Mouse (Mus musculus): ENCODE measurements around the gene Mbd3. TPM values are rescaled to one million over a fixed set of nuclear protein-coding genes. Genes with fewer than 3 reads are reported as not detected.

The Mbd3 gene
- polyA plus RNA-seq, 1 experiment from 2014 or later, result 122 TPM

DNA sequence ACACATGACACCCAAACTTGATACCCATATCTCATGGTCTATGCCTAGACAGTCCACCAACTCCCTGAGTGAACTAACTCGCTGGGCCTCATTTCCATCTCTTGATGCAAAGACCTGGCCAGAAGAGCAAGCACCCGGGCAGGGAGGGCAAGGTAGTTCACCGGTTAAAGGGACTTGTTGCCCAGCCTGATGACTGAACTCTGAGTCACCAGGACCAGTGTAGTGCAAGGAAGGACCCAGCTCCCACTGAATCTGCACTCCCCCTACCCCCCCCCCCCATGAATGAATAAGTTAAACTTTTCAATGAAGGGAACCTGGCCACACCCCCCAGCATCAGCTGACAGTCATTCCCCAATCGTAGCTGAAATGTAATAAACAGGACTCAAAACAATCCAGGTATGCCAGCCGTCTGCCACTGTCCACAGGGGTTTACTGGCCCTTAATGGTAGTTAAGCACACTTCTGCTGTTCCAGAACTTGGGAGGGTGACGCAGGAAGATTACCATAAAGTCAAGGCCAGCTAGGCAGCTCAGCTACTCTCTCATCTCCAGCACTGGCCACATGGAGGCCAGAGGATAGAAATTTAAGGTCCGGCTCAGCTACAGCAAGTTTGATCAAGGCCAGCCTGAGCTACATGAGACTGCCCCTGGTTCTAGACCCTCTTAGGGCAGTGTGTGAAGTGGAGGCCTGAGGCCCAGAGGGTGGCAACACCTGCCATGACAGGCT is 16.5 kb downstream of the Mbd3 start:
- peaks cover 37% of the 10 kb centered on the region for H3K4me1 ChIP-seq (replicated peaks)
- WGBS, result 88% methylated on average over 7 of the region's 7 CpGs
- peaks cover 29% of the 10 kb centered on the region for H3K36me3 ChIP-seq
- H3K27ac ChIP-seq, result no peak overlapping the region
- H3K27me3 ChIP-seq, result no peaks in the 10 kb centered on the region
- H3K4me3 ChIP-seq, result no peak overlapping the region
- H3K9ac ChIP-seq, result no peak overlapping the region
- no peak for ATAC-seq (replicated peaks; ENCODE audit: insufficient number of reproducible peaks, insufficient read depth, low FRiP score, low read depth)
- H3K4me2 ChIP-seq, result no peak overlapping the region
- no peaks in the 10 kb centered on the region for H3K9me3 ChIP-seq (replicated peaks)

DNA sequence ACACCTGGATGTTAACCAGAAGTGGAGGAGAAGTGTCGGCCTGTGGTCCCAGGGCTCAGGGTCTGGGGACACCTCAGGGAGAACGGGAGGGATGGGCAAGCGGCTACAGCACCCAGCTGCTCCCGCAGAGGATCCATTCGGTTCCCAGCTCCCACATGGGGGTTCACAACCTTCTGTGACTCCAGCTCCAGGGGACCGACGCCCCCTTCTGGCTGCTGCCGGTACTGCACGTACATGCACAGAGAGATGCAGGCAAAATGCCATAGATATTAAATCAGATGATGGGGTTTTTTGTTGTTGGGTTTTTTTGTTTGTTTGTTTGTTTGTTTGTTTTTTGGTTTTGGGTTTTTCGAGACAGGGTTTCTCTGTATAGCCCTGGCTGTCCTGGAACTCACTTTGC is 21.6 kb downstream of the Mbd3 start:
- Histone ChIP-seq H3K4me3 (no peak overlapping the region), H3K9me3 (replicated peaks) (no peaks in the 10 kb centered on the region), H3K4me1 (replicated peaks) (no peaks in the 10 kb centered on the region), H3K9ac (no peak overlapping the region), H3K27me3 (peaks cover 4% of the 10 kb centered on the region), H3K27ac (no peak overlapping the region), H3K4me2 (no peak overlapping the region), H3K36me3 (peaks cover 26% of the 10 kb centered on the region)
- no peak for ATAC-seq (replicated peaks; ENCODE audit: insufficient number of reproducible peaks, insufficient read depth, low FRiP score, low read depth)
- 35% methylated on average over 10 of the region's 10 CpGs for WGBS

DNA sequence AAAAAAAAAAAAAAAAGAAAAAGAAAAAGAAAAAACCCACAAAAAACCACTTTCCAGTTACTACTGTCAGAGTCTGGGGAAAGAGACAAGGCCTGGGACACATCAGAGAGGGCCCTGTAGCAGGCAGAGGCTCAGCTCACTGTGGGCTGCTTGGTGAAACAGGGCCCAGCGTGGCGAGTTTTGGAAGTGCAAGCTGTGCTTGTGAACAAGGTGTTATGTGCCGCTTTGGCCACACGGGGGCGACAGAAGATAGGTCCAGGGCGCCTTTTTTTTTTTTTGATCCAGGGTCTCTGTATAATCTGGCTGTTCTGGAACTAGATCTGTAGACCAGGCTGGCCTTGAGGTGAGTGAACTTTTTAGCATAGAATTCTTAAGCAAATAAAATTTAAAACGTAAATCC is 23.2 kb downstream of the Mbd3 start:
- H3K4me3 ChIP-seq, result no peak overlapping the region
- no peak overlapping the region for H3K9ac ChIP-seq
- peaks cover 11% of the 10 kb centered on the region for H3K36me3 ChIP-seq
- H3K4me1 ChIP-seq (replicated peaks), result peaks cover 9% of the 10 kb centered on the region
- H3K27me3 ChIP-seq, result peaks cover 11% of the 10 kb centered on the region
- WGBS, result 2% methylated on average over 7 of the region's 7 CpGs
- H3K9me3 ChIP-seq (replicated peaks), result no peaks in the 10 kb centered on the region
- no peak; the same call in 1 of the 2 replicates for ATAC-seq (replicated peaks; ENCODE audit: insufficient number of reproducible peaks, insufficient read depth, low FRiP score, low read depth)
- no peak overlapping the region for H3K27ac ChIP-seq
- no peak overlapping the region for H3K4me2 ChIP-seq

DNA sequence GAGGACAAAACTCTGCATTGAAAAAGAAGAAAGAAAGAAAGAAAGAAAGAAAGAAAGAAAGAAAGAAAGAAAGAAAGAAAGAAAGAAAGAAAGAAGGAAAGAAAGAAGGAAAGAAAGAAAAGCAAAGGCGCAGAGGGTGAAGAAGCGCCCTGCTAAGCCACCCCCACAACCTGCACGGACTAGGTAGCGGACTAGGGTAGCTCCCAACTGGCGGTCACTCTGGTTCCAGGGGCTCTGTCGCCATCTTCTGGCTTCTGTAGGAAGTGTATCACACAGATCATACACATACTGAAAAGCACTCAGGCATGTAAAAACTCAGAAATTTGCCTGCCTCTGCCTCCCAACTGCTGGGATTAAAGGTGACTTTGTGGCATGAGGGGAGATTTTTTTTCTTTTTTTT is 25.3 kb downstream of the Mbd3 start:
- Histone ChIP-seq H3K9ac (no peak overlapping the region), H3K27ac (no peak overlapping the region), H3K36me3 (no peaks in the 10 kb centered on the region), H3K9me3 (replicated peaks) (no peaks in the 10 kb centered on the region), H3K4me1 (replicated peaks) (peaks cover 9% of the 10 kb centered on the region), H3K4me2 (no peak overlapping the region), H3K4me3 (no peak overlapping the region), H3K27me3 (peaks cover 11% of the 10 kb centered on the region)
- no peak for ATAC-seq (replicated peaks; ENCODE audit: insufficient number of reproducible peaks, insufficient read depth, low FRiP score, low read depth)
- WGBS, result 20% methylated on average over 6 of the region's 6 CpGs

DNA sequence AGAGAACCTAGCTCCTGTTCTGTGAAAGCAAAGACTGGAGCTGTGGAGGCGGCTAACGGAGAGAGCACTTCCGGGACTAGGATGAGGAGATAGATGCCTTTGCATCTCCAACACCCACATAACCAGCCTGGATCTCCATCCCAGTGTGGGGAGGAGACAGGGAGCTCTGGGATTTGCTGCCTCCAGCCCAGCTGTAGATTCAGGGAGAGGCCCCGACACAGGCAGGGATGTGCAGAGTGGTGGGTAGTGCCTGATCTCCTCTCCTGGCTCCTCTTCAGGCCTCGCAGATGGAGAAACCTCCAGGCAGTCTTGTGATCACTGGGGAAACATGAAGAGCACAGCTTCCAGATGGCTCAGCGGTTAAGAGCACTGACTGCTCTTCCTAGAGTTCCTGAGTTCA is 26.6 kb downstream of the Mbd3 start:
- Histone ChIP-seq H3K27me3 (peaks cover 13% of the 10 kb centered on the region), H3K9ac (no peak overlapping the region), H3K27ac (no peak overlapping the region), H3K36me3 (no peaks in the 10 kb centered on the region), H3K9me3 (replicated peaks) (no peaks in the 10 kb centered on the region), H3K4me1 (replicated peaks) (peaks cover 9% of the 10 kb centered on the region), H3K4me2 (no peak overlapping the region), H3K4me3 (no peak overlapping the region)
- no peak for ATAC-seq (replicated peaks; ENCODE audit: insufficient number of reproducible peaks, insufficient read depth, low FRiP score, low read depth)
- 75% methylated on average over 6 of the region's 6 CpGs for WGBS

DNA sequence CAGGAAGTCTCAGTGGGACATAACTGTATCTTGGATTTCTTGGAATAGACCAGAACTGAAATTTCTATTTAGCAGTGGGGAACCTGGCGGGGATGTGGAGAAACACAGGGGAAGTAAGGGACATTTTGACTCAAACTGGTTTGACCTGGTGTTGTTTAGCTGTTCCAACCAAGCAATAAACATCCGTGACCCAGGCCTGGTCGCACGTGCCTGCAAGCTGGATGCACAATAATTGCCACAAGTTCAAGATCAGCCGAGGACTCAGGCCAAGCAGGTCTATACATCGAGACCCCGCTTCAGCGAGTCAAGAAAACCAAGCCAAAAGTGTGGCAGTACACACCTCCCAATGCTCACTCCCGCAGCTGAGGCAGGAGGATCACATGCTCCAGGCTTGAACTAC is 27.4 kb downstream of the Mbd3 start:
- no peak overlapping the region for H3K27ac ChIP-seq
- H3K9ac ChIP-seq, result no peak overlapping the region
- H3K9me3 ChIP-seq (replicated peaks), result no peaks in the 10 kb centered on the region
- WGBS, result 58% methylated on average over 9 of the region's 9 CpGs
- peaks cover 18% of the 10 kb centered on the region for H3K27me3 ChIP-seq
- H3K4me3 ChIP-seq, result peak overlapping the region; percentile 24; the same call in 1 of the 2 replicates
- H3K4me2 ChIP-seq, result peak overlapping the region; percentile 44; the same call in 1 of the 2 replicates
- H3K36me3 ChIP-seq, result no peaks in the 10 kb centered on the region
- peaks cover 9% of the 10 kb centered on the region for H3K4me1 ChIP-seq (replicated peaks)
- no peak for ATAC-seq (replicated peaks; ENCODE audit: insufficient number of reproducible peaks, insufficient read depth, low FRiP score, low read depth)

DNA sequence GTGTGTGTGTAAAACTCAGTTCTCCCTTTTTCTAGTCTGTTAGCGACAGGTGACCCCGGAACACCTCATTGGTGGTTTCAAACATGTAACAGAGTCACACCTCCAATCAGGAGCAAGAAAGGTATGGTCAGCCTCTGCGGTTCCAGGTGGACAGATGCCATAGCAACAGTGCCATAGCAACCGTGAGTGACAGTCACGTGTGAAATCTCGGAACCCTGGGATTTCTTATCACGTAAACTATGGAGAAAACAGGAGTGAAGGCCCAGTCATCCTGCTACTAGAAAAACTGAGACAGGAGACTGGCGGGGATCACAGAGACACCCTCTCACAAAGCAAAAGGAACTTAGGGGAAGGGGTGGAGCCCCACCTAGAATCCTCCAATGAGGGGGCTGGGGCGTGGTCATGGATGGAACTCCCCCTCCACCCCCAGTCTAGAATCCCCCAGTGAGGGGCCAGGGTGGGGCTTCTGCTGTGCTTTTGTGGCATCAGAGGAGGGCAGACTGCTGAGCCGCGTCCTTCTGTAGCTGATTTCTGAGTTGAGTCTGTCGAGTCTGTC is 27.9 kb downstream of the Mbd3 start:
- ATAC-seq (replicated peaks; ENCODE audit: insufficient number of reproducible peaks, insufficient read depth, low FRiP score, low read depth), result no peak; the same call in 1 of the 2 replicates
- no peak overlapping the region for H3K9ac ChIP-seq
- peaks cover 9% of the 10 kb centered on the region for H3K4me1 ChIP-seq (replicated peaks)
- H3K27ac ChIP-seq, result no peak overlapping the region
- H3K27me3 ChIP-seq, result peaks cover 18% of the 10 kb centered on the region
- no peaks in the 10 kb centered on the region for H3K9me3 ChIP-seq (replicated peaks)
- peak overlapping the region; percentile 24 for H3K4me3 ChIP-seq
- no peaks in the 10 kb centered on the region for H3K36me3 ChIP-seq
- 8% methylated on average over 12 of the region's 12 CpGs for WGBS
- peak overlapping the region; percentile 44 for H3K4me2 ChIP-seq

DNA sequence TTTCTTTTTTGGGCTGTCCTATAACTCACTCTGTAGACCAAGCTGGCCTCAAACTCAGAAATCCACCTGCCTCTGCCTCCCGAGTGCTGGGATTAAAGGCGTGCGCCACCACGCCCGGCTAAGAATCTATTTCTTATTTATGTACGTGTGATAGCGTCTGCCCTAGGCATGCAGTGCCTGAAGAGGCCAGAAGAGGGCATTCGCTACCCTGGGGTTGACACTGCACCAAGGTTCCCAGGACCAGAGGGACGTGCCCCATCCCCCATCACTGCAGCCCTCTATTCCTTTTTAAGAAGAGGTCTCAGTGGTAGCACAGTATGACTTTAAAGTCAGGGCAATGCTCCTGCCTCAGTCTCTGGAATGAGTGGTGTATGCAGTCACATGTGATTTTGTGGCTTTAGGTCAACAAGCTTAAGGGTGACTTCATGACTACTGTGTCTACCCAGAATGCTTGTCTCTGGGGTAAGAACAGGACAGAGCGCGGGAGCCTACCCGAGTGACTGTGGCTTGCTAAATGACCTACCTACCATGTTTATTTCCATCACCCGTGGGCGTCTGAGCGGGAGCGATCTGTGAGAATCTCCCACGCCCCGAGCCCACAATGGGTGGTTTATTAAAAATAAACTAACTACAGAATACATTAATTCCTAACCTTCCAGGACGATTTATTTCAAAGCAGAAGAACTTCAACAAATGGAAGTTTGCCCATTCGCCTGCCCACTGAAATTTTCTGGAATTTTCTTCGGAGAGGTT is 29.2 kb downstream of the Mbd3 start:
- no peak for ATAC-seq (replicated peaks; ENCODE audit: insufficient number of reproducible peaks, insufficient read depth, low FRiP score, low read depth)
- Histone ChIP-seq H3K27me3 (peaks cover 30% of the 10 kb centered on the region), H3K4me2 (no peak overlapping the region), H3K9me3 (replicated peaks) (no peaks in the 10 kb centered on the region), H3K9ac (no peak overlapping the region), H3K4me1 (replicated peaks) (peaks cover 9% of the 10 kb centered on the region), H3K36me3 (no peaks in the 10 kb centered on the region), H3K27ac (no peak overlapping the region), H3K4me3 (no peak overlapping the region)
- WGBS, result 74% methylated on average over 21 of the region's 21 CpGs

DNA sequence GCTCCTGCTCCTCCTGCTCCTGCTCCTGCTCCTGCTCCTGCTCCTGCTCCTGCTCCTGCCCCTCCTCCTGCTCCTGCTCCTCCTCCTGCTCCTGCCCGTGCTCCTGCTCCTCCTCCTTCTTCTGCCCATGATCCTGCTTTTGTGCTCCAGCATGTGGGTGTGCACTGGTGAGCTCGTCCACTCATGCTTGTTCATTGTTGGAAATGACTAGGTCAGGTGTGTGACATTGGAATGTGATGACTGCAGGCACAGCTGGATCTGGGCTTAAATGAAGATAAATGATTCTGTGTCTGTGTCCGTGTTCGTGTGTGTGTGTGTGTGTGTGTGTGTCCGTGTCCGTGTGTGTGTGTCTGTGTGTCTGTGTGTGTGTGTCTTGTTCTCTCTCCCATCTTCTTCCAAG is 31.0 kb downstream of the Mbd3 start:
- no peak for ATAC-seq (replicated peaks; ENCODE audit: insufficient number of reproducible peaks, insufficient read depth, low FRiP score, low read depth)
- Histone ChIP-seq H3K9me3 (replicated peaks) (no peaks in the 10 kb centered on the region), H3K4me1 (replicated peaks) (peaks cover 9% of the 10 kb centered on the region), H3K9ac (no peak overlapping the region), H3K4me3 (no peak overlapping the region), H3K4me2 (no peak overlapping the region), H3K27ac (no peak overlapping the region), H3K27me3 (peaks cover 46% of the 10 kb centered on the region), H3K36me3 (no peaks in the 10 kb centered on the region)
- 83% methylated on average over 6 of the region's 6 CpGs for WGBS

DNA sequence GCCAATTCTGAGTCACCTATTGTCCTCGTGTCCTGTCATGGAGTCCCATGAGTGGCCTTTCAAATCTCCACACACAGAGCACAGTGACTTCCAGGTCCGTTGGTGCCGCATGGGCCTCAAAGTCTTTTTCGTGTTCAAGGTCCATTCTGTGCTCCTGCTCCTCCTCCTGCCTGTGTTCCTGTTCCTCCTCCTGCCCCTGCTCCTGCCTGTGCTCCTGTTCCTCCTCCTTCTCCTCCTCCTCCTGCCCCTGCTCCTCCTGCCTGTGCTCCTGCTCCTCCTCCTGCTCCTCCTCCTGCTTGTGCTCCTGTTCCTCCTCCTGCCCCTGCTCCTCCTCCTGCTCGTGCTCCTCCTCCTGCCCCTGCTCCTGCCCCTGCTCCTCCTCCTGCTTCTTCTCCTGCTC is 31.4 kb downstream of the Mbd3 start:
- H3K4me1 ChIP-seq (replicated peaks), result peaks cover 9% of the 10 kb centered on the region
- ATAC-seq (replicated peaks; ENCODE audit: insufficient number of reproducible peaks, insufficient read depth, low FRiP score, low read depth), result no peak
- no peak overlapping the region for H3K4me3 ChIP-seq
- H3K4me2 ChIP-seq, result no peak overlapping the region
- H3K9ac ChIP-seq, result no peak overlapping the region
- no peak overlapping the region for H3K27ac ChIP-seq
- WGBS, result 49% methylated on average over 5 of the region's 5 CpGs
- H3K27me3 ChIP-seq, result peaks cover 47% of the 10 kb centered on the region
- H3K9me3 ChIP-seq (replicated peaks), result no peaks in the 10 kb centered on the region
- H3K36me3 ChIP-seq, result no peaks in the 10 kb centered on the region

DNA sequence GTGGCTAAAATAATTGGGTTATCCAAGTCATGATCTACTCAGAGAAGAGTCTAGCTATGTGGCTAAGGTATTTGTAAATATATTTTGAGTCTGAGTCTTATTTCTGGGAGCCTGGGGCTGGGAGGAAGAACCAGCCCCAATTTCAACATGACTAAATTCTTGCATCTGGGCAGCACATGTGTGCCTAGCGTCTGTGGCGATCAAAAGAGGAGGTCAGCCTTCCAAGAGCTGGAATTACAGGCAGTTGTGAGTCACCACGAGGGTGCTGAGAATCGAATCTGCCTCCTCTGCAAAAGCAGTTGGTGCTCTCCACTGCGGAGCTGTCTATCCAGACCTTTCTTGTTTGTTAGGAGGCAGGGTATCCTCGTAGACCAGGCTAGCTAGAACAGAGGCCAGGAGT is 33.6 kb downstream of the Mbd3 start:
- H3K27ac ChIP-seq, result no peak overlapping the region
- H3K4me3 ChIP-seq, result no peak overlapping the region
- no peaks in the 10 kb centered on the region for H3K36me3 ChIP-seq
- H3K4me2 ChIP-seq, result no peak overlapping the region
- WGBS, result 59% methylated on average over 6 of the region's 6 CpGs
- no peaks in the 10 kb centered on the region for H3K4me1 ChIP-seq (replicated peaks)
- no peak for ATAC-seq (replicated peaks; ENCODE audit: insufficient number of reproducible peaks, insufficient read depth, low FRiP score, low read depth)
- H3K9ac ChIP-seq, result no peak overlapping the region
- H3K9me3 ChIP-seq (replicated peaks), result no peaks in the 10 kb centered on the region
- peaks cover 45% of the 10 kb centered on the region for H3K27me3 ChIP-seq
